Mouse (Mus musculus) liver, adult 2 months (tissue): ENCODE measurements around the gene Il2ra.

Experiments
- CTCF ChIP-seq: fragments of 200-500 bp; IDR thresholded peaks from 2 replicates; pipeline ENCODE4 v1.5.1; 2011; ENCODE audit warnings: low read depth, low read length, control low read depth
- POLR2A ChIP-seq: fragments of 200-500 bp; IDR thresholded peaks from 2 replicates; pipeline ENCODE4 v1.6.1; 2011; ENCODE audit warnings: low read length, control low read depth; ENCODE audit not compliant: insufficient read depth; ENCODE audit errors: extremely low read depth

- no peak for TF ChIP-seq CTCF
- no peak for TF ChIP-seq POLR2A
These were observed 8.9 kb downstream of the Il2ra start for GRCm38 (mm10) chr2:11651476-11651875.
